In genomic region chr11:48901567-48901930, GRCm38 (mm10) we compare ENCODE assay signal across 1 mouse cellular context. TPM values are rescaled to one million over a fixed set of nuclear protein-coding genes. Genes with fewer than 3 reads are reported as not detected.
"Had no signal": no experiment of that assay in that cellular context is flagged by ENCODE, and none has a peak within 500 bp of the region (broad histone marks: within the 10 kb centered on the region; RNA-seq: fewer than 3 reads in every experiment).

No protein-coding gene starts in this region.

RNA-seq across cellular contexts. Expression of gene Gm5431, which starts 0.5 kb away (rescaled TPM):
- polyA plus RNA-seq: limb, embryonic 11.5 days had no signal
